Mouse (Mus musculus): Measurements from ENCODE around the gene Kidins220. TPM values are rescaled to one million over a fixed set of nuclear protein-coding genes. Genes with fewer than 3 reads are reported as not detected.
A peak's percentile ranks its signal among the peaks of the same experiment; 100 is the strongest.

The Kidins220 gene
- total RNA-seq, 2 experiments from 2014 or later, result 75.4 to 97.5 TPM

DNA sequence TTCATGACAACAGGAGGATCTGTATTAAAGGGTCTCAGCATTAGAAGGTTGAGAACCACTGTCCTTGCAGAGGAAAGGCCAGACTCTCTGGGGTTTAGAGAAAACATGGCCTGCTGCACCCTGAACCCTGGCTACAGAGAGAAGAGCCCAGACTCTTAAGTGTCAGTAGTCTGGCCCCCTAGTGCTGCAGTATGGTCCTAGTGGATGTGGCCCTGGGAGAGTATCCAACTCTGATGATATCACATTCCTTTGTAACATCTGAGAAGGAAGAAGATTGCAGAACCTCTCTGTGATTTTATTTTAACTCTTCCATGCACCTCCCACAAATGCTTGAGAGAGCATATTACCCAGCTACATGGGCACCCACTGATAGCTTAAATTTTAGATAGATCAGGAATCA lies 129.8 kb downstream of the Kidins220 start:
- no peak for DNase-seq (ENCODE audit: low spot score in 2 of 2)

DNA sequence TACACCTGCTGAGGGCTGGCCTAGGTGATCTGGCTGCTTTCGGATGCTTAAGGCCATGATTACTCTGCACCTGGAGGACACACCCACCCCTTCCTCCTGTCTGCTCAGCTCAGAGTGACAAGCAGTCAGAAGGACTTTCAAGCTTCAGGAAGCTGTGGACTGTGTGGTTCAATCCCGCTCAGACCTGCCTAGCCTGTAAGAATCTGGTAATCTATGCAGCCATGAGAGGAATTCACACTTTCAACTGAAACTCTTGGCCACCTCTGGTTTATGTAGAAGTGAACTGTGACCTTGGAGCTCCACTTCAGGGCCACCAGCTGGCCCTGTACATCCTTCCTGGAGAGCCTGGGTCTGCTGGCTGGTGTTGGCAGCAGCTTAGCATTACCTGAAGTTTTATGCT lies 134.1 kb downstream of the Kidins220 start:
- DNase-seq (ENCODE audit: low spot score in 2 of 2), result no peak

- DNase-seq (ENCODE audit: low spot score in 2 of 2), result peak in 1 of 2 experiments; percentile 61
These were observed 135.4 kb downstream of the Kidins220 start for GRCm38 (mm10) chr12:25109971-25110681.

- no peak for DNase-seq (ENCODE audit: low spot score in 2 of 2)
These were observed 136.0 kb downstream of the Kidins220 start for GRCm38 (mm10) chr12:25110682-25111078.

Other genes starting within 250 kb of the Kidins220 start
- 10 to 100 TPM; 16.9 to 22.8 TPM for gene Mboat2, start 144.0 kb upstream of the Kidins220 start, total RNA-seq (2021)
- 100 to 1,000 TPM; 404 to 543 TPM for gene Id2, start 122.2 kb downstream of the Kidins220 start, total RNA-seq (2021)